Mouse (Mus musculus) right cerebral cortex, postnatal 14 days (tissue): ENCODE measurements around the gene Ryr2.
A peak's percentile ranks its signal among the peaks of the same experiment; 100 is the strongest.
"Not testable (repeated sequence)": the region's sequence is repeated elsewhere in the genome, so short reads cannot be mapped to it uniquely, and the experiment has no call there.

Experiments
- DNase-seq: peaks from one replicate; pipeline ENCODE4 v3.0.0; 2022

Gene Ryr2

GRCm38 (mm10) chr13:12033272-12033671 lies 73.5 kb downstream of the Ryr2 start:
- DNase-seq = no peak

GRCm38 (mm10) chr13:12029841-12030240 lies 76.9 kb downstream of the Ryr2 start:
- DNase-seq = no peak

- no peak for DNase-seq
Observed at GRCm38 (mm10) chr13:12029326-12029725, 77.4 kb downstream of the Ryr2 start.

GRCm38 (mm10) chr13:12018046-12018445 lies 88.7 kb downstream of the Ryr2 start:
- no peak for DNase-seq

- DNase-seq = peak; percentile 61
Observed at GRCm38 (mm10) chr13:12013986-12014385, 92.8 kb downstream of the Ryr2 start.

- DNase-seq = no peak
Observed at GRCm38 (mm10) chr13:12008995-12009689, 97.6 kb downstream of the Ryr2 start.

GRCm38 (mm10) chr13:12007579-12007978 lies 99.2 kb downstream of the Ryr2 start:
- DNase-seq = no peak

- DNase-seq = no peak
Observed at GRCm38 (mm10) chr13:12001891-12002294, 104.9 kb downstream of the Ryr2 start.

- no peak for DNase-seq
Observed at GRCm38 (mm10) chr13:11999851-12000250, 106.9 kb downstream of the Ryr2 start.

GRCm38 (mm10) chr13:11997366-11997765 lies 109.4 kb downstream of the Ryr2 start:
- no peak for DNase-seq

- no peak for DNase-seq
Observed at GRCm38 (mm10) chr13:11987556-11987955, 119.2 kb downstream of the Ryr2 start.

- DNase-seq = no peak
Observed at GRCm38 (mm10) chr13:11985056-11985455, 121.7 kb downstream of the Ryr2 start.

GRCm38 (mm10) chr13:11978997-11979396 lies 127.7 kb downstream of the Ryr2 start:
- DNase-seq = no peak

- DNase-seq = no peak
Observed at GRCm38 (mm10) chr13:11978359-11978758, 128.4 kb downstream of the Ryr2 start.

GRCm38 (mm10) chr13:11977606-11978005 lies 129.1 kb downstream of the Ryr2 start:
- peak; percentile 13 for DNase-seq

GRCm38 (mm10) chr13:11964391-11964790 lies 142.4 kb downstream of the Ryr2 start:
- DNase-seq = no peak

- no peak for DNase-seq
Observed at GRCm38 (mm10) chr13:11959488-11960174, 147.1 kb downstream of the Ryr2 start.

- DNase-seq = no peak
Observed at GRCm38 (mm10) chr13:11958854-11959253, 147.9 kb downstream of the Ryr2 start.

- no peak for DNase-seq
Observed at GRCm38 (mm10) chr13:11958271-11958670, 148.5 kb downstream of the Ryr2 start.

GRCm38 (mm10) chr13:11951951-11952350 lies 154.8 kb downstream of the Ryr2 start:
- DNase-seq = no peak

- DNase-seq = no peak
Observed at GRCm38 (mm10) chr13:11945740-11946139, 161.0 kb downstream of the Ryr2 start.

- DNase-seq = no peak
Observed at GRCm38 (mm10) chr13:11941724-11942123, 165.0 kb downstream of the Ryr2 start.

- not testable (repeated sequence) for DNase-seq
Observed at GRCm38 (mm10) chr13:11934297-11935060, 172.3 kb downstream of the Ryr2 start.

GRCm38 (mm10) chr13:11933334-11933733 lies 173.4 kb downstream of the Ryr2 start:
- DNase-seq = no peak
